Mouse (Mus musculus): ENCODE measurements at regions not wholly inside any gene's neighbourhood (a gene's known extent, or its start where the extent isn't known, plus 50 kb on each side); places are given as distances from the start of the nearest gene placed in this dataset.
"Not testable (repeated sequence)": the region's sequence is repeated elsewhere in the genome, so short reads cannot be mapped to it uniquely, and the experiment has no call there.

- DNase-seq (ENCODE audit: low spot score), result peak; percentile 86
Measured at GRCm38 (mm10) chr9:116426269-116426999, 251.3 kb upstream of the Tgfbr2 start.

- DNase-seq (ENCODE audit: low spot score), result not testable (repeated sequence)
Measured at GRCm38 (mm10) chr9:116425400-116425799, 250.2 kb upstream of the Tgfbr2 start.

GRCm38 (mm10) chr9:116415021-116415420 lies 239.9 kb upstream of the Tgfbr2 start:
- no peak for DNase-seq (ENCODE audit: low spot score)

- DNase-seq (ENCODE audit: low spot score), result no peak
Measured at GRCm38 (mm10) chr9:116411067-116411466, 235.9 kb upstream of the Tgfbr2 start.

- no peak for DNase-seq (ENCODE audit: low spot score)
Measured at GRCm38 (mm10) chr9:116410461-116410860, 235.3 kb upstream of the Tgfbr2 start.

- DNase-seq (ENCODE audit: low spot score), result no peak
Measured at GRCm38 (mm10) chr9:116408116-116408515, 233.0 kb upstream of the Tgfbr2 start.

- DNase-seq (ENCODE audit: low spot score), result no peak
Measured at GRCm38 (mm10) chr9:116405051-116405450, 229.9 kb upstream of the Tgfbr2 start.

- DNase-seq (ENCODE audit: low spot score), result no peak
Measured at GRCm38 (mm10) chr9:116401821-116402220, 226.7 kb upstream of the Tgfbr2 start.

GRCm38 (mm10) chr9:116400270-116400669 lies 225.1 kb upstream of the Tgfbr2 start:
- no peak for DNase-seq (ENCODE audit: low spot score)

- DNase-seq (ENCODE audit: low spot score), result no peak
Measured at GRCm38 (mm10) chr9:116399296-116399695, 224.1 kb upstream of the Tgfbr2 start.

- no peak for DNase-seq (ENCODE audit: low spot score)
Measured at GRCm38 (mm10) chr9:116392258-116392657, 217.1 kb upstream of the Tgfbr2 start.

- no peak for DNase-seq (ENCODE audit: low spot score)
Measured at GRCm38 (mm10) chr9:116389781-116390180, 214.6 kb upstream of the Tgfbr2 start.

GRCm38 (mm10) chr9:116388863-116389262 lies 213.7 kb upstream of the Tgfbr2 start:
- DNase-seq (ENCODE audit: low spot score), result no peak

- no peak for DNase-seq (ENCODE audit: low spot score)
Measured at GRCm38 (mm10) chr9:116388025-116388424, 212.9 kb upstream of the Tgfbr2 start.

GRCm38 (mm10) chr9:116384176-116385076 lies 209.3 kb upstream of the Tgfbr2 start:
- peak; percentile 90 for DNase-seq (ENCODE audit: low spot score)

- DNase-seq (ENCODE audit: low spot score), result peak; percentile 77
Measured at GRCm38 (mm10) chr9:116383411-116384101, 208.4 kb upstream of the Tgfbr2 start.

GRCm38 (mm10) chr9:116377706-116378105 lies 202.5 kb upstream of the Tgfbr2 start:
- DNase-seq (ENCODE audit: low spot score), result no peak

- peak; percentile 77 for DNase-seq (ENCODE audit: low spot score)
Measured at GRCm38 (mm10) chr9:116375658-116376357, 200.6 kb upstream of the Tgfbr2 start.

GRCm38 (mm10) chr9:116374343-116374742 lies 199.2 kb upstream of the Tgfbr2 start:
- DNase-seq (ENCODE audit: low spot score), result no peak

- DNase-seq (ENCODE audit: low spot score), result no peak
Measured at GRCm38 (mm10) chr9:116373396-116373795, 198.2 kb upstream of the Tgfbr2 start.

GRCm38 (mm10) chr9:116369059-116369718 lies 194.0 kb upstream of the Tgfbr2 start:
- DNase-seq (ENCODE audit: low spot score), result no peak

All from urinary bladder, postnatal 14 days (tissue).